Mouse (Mus musculus): ENCODE measurements at regions not wholly inside any gene's neighbourhood (a gene's known extent, or its start where the extent isn't known, plus 50 kb on each side); places are given as distances from the start of the nearest gene placed in this dataset.

DNA sequence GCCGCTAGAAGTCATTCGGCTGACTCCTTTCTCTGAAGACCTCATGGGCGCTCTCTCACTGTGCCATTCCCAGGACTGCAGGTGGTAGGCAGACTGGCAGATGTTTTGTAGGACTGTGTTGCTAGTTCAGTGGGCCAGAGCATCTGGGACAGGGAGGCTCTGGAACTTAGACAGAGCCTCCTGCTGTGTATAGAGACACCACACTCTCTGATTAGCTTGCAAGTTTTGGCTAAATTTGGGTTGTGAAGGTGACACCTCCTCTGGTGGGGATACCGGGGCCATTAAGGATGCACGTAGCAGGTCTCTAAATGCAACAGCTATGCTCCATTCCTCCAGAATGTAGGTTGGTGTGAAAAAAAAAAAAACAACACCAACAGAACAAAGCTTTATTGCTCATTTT lies 171.4 kb upstream of the Ppp2r3a start:
- 0 out of 2 replicates have a peak overlapping the region, but pooled peaks have one; percentile 10 for H3K4me2 ChIP-seq (replicated peaks)
- no peak overlapping the region for H3K4me3 ChIP-seq
- H3K36me3 ChIP-seq = no peaks in the 10 kb centered on the region
- 33% methylated on average over 5 of the region's 5 CpGs for WGBS
- H3K27ac ChIP-seq = no peak overlapping the region
- no peaks in the 10 kb centered on the region for H3K9me3 ChIP-seq
- no peak; the same call in 1 of the 2 replicates for ATAC-seq (ENCODE audit: low FRiP score, low read depth)
- H3K4me1 ChIP-seq = peaks cover 24% of the 10 kb centered on the region
- H3K9ac ChIP-seq = no peak overlapping the region
- no peaks in the 10 kb centered on the region for H3K27me3 ChIP-seq

- H3K27ac ChIP-seq = no peak overlapping the region
- H3K4me1 ChIP-seq = peaks cover 24% of the 10 kb centered on the region
- 24% methylated on average over 11 of the region's 11 CpGs for WGBS
- peak; percentile 89 for ATAC-seq (ENCODE audit: low FRiP score, low read depth)
- no peaks in the 10 kb centered on the region for H3K27me3 ChIP-seq
- H3K36me3 ChIP-seq = no peaks in the 10 kb centered on the region
- H3K4me2 ChIP-seq (replicated peaks) = peak overlapping the region; percentile 5; the same call in 1 of the 2 replicates
- H3K9me3 ChIP-seq = no peaks in the 10 kb centered on the region
- H3K4me3 ChIP-seq = no peak overlapping the region
- H3K9ac ChIP-seq = no peak overlapping the region
These were observed 170.4 kb upstream of the Ppp2r3a start for GRCm38 (mm10) chr9:101422006-101422405.

DNA sequence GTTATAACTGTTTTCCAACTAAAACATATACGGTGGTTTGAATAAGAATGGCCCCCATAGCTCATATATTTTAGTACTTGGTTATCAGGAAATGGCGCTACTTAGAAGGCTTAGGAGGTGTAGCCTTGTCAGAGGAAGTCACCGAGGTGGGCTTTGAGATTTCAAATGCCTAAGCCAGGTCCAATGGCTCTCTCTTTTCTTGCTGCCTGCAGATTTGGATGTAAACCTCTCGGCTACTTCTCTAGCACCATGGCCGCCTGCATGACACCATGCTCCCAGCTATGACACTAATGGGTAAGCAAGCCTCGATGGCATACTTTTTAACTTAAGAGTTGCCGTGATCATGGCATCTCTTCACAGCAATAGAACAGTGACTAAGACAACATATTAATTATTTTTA lies 169.5 kb upstream of the Ppp2r3a start:
- H3K4me2 ChIP-seq (replicated peaks) = no peak overlapping the region
- H3K4me3 ChIP-seq = no peak overlapping the region
- H3K27me3 ChIP-seq = no peaks in the 10 kb centered on the region
- no peaks in the 10 kb centered on the region for H3K9me3 ChIP-seq
- peaks cover 24% of the 10 kb centered on the region for H3K4me1 ChIP-seq
- no peaks in the 10 kb centered on the region for H3K36me3 ChIP-seq
- WGBS = 87% methylated on average over 7 of the region's 7 CpGs
- H3K9ac ChIP-seq = no peak overlapping the region
- ATAC-seq (ENCODE audit: low FRiP score, low read depth) = no peak
- no peak overlapping the region for H3K27ac ChIP-seq

DNA sequence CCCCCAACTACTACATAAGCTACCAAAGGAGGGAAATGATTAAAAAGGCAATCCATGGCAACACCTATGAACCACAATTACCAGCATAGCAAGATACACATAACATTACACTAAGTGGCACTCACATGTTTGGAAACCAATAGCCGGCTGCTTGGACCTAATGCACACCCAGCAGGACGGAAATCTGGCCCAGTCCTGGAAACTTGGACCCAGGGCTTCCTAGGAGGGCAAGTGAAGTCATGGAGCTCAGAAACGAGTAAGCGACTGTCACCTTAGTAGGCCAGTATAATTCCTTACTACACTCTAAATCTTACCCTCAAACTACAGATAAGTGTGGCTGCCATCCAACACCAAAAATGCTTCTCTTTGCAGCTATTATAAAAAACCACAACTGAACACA lies 168.6 kb upstream of the Ppp2r3a start:
- H3K36me3 ChIP-seq = no peaks in the 10 kb centered on the region
- no peaks in the 10 kb centered on the region for H3K9me3 ChIP-seq
- no peak overlapping the region for H3K4me2 ChIP-seq (replicated peaks)
- no peak overlapping the region for H3K27ac ChIP-seq
- WGBS = 81% methylated on average over 4 of the region's 4 CpGs
- no peak overlapping the region for H3K9ac ChIP-seq
- ATAC-seq (ENCODE audit: low FRiP score, low read depth) = no peak
- no peak overlapping the region for H3K4me3 ChIP-seq
- no peaks in the 10 kb centered on the region for H3K27me3 ChIP-seq
- H3K4me1 ChIP-seq = peaks cover 24% of the 10 kb centered on the region

GRCm38 (mm10) chr9:101417660-101418059 lies 166.1 kb upstream of the Ppp2r3a start:
- WGBS = 87% methylated on average over 2 of the region's 2 CpGs
- ATAC-seq (ENCODE audit: low FRiP score, low read depth) = no peak

GRCm38 (mm10) chr9:101416321-101416720 lies 164.7 kb upstream of the Ppp2r3a start:
- H3K4me2 ChIP-seq (replicated peaks) = no peak overlapping the region
- 95% methylated on average over 6 of the region's 6 CpGs for WGBS
- no peak overlapping the region for H3K9ac ChIP-seq
- no peaks in the 10 kb centered on the region for H3K9me3 ChIP-seq
- H3K36me3 ChIP-seq = no peaks in the 10 kb centered on the region
- no peak overlapping the region for H3K4me3 ChIP-seq
- no peak overlapping the region for H3K27ac ChIP-seq
- 0 out of 2 replicates have a peak, but pooled peaks cover 3% of the 10 kb centered on the region for H3K27me3 ChIP-seq
- no peak for ATAC-seq (ENCODE audit: low FRiP score, low read depth)
- H3K4me1 ChIP-seq = no peaks in the 10 kb centered on the region

More at GRCm38 (mm10) chr9:101417660-101418059, 166.1 kb upstream of the Ppp2r3a start:
- Histone ChIP-seq H3K4me3 (no peak overlapping the region), H3K9me3 (no peaks in the 10 kb centered on the region), H3K9ac (no peak overlapping the region), H3K27me3 (no peaks in the 10 kb centered on the region), H3K4me2 (replicated peaks) (no peak overlapping the region), H3K27ac (no peak overlapping the region), H3K4me1 (peaks cover 11% of the 10 kb centered on the region), H3K36me3 (no peaks in the 10 kb centered on the region)

GRCm38 (mm10) chr9:101413071-101413633 lies 161.6 kb upstream of the Ppp2r3a start:
- Histone ChIP-seq H3K9me3 (no peaks in the 10 kb centered on the region), H3K27ac (no peak overlapping the region), H3K36me3 (no peaks in the 10 kb centered on the region), H3K4me3 (no peak overlapping the region), H3K9ac (no peak overlapping the region), H3K4me2 (replicated peaks) (no peak overlapping the region), H3K4me1 (peaks cover 9% of the 10 kb centered on the region; the same call in 1 of the 2 replicates), H3K27me3 (0 out of 2 replicates have a peak, but pooled peaks cover 3% of the 10 kb centered on the region)
- 76% methylated on average over 3 of the region's 3 CpGs for WGBS
- no peak for ATAC-seq (ENCODE audit: low FRiP score, low read depth)

DNA sequence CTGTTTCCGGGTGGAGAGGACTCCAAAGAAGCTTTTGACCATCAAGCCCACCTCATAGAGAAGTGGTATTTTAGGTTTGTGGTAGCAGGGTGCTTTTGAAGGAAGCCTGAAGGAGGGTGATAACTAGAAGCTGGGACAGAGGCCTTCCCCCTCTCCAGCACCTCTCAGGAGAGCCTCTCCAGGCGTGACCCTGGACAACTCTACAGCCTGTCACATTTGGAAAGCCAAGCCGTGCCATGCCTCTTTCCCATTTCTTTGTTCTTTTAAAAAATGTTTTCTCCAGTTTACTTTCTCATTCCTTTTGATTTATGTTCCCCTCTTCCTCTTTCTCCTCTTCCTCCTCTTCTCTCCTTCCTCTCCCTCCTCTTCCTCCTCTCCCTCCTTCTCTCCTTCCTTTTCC lies 160.4 kb upstream of the Ppp2r3a start:
- no peak for ATAC-seq (ENCODE audit: low FRiP score, low read depth)
- WGBS = 86% methylated on average over 3 of the region's 3 CpGs
- no peaks in the 10 kb centered on the region for H3K36me3 ChIP-seq
- peaks cover 9% of the 10 kb centered on the region; the same call in 1 of the 2 replicates for H3K4me1 ChIP-seq
- peaks cover 7% of the 10 kb centered on the region; the same call in 1 of the 2 replicates for H3K27me3 ChIP-seq
- no peak overlapping the region for H3K4me3 ChIP-seq
- no peaks in the 10 kb centered on the region for H3K9me3 ChIP-seq
- no peak overlapping the region for H3K9ac ChIP-seq
- H3K4me2 ChIP-seq (replicated peaks) = no peak overlapping the region
- H3K27ac ChIP-seq = no peak overlapping the region

- Histone ChIP-seq H3K27ac (no peak overlapping the region), H3K9ac (no peak overlapping the region), H3K4me1 (peaks cover 9% of the 10 kb centered on the region; the same call in 1 of the 2 replicates), H3K4me2 (replicated peaks) (no peak overlapping the region), H3K36me3 (no peaks in the 10 kb centered on the region), H3K9me3 (no peaks in the 10 kb centered on the region), H3K27me3 (peaks cover 7% of the 10 kb centered on the region; the same call in 1 of the 2 replicates), H3K4me3 (no peak overlapping the region)
- 74% methylated on average over 5 of the region's 5 CpGs for WGBS
- ATAC-seq (ENCODE audit: low FRiP score, low read depth) = no peak
These were observed 159.9 kb upstream of the Ppp2r3a start for GRCm38 (mm10) chr9:101411532-101411880.

- no peak overlapping the region for H3K4me3 ChIP-seq
- peaks cover 9% of the 10 kb centered on the region; the same call in 1 of the 2 replicates for H3K4me1 ChIP-seq
- no peak overlapping the region for H3K27ac ChIP-seq
- peak; percentile 5; the same call in 1 of the 2 replicates for ATAC-seq (ENCODE audit: low FRiP score, low read depth)
- H3K4me2 ChIP-seq (replicated peaks) = no peak overlapping the region
- H3K9ac ChIP-seq = no peak overlapping the region
- H3K36me3 ChIP-seq = no peaks in the 10 kb centered on the region
- no peaks in the 10 kb centered on the region for H3K9me3 ChIP-seq
- 70% methylated on average over 21 of the region's 21 CpGs for WGBS
- H3K27me3 ChIP-seq = peaks cover 7% of the 10 kb centered on the region; the same call in 1 of the 2 replicates
These were observed 159.4 kb upstream of the Ppp2r3a start for GRCm38 (mm10) chr9:101410783-101411531.

- Histone ChIP-seq H3K27me3 (peaks cover 10% of the 10 kb centered on the region; the same call in 1 of the 2 replicates), H3K4me3 (no peak overlapping the region), H3K4me1 (peaks cover 9% of the 10 kb centered on the region; the same call in 1 of the 2 replicates), H3K9me3 (no peaks in the 10 kb centered on the region), H3K9ac (no peak overlapping the region), H3K4me2 (replicated peaks) (no peak overlapping the region), H3K27ac (no peak overlapping the region), H3K36me3 (no peaks in the 10 kb centered on the region)
- WGBS = 30% methylated on average over 3 of the region's 3 CpGs
- ATAC-seq (ENCODE audit: low FRiP score, low read depth) = peak; percentile 51; the same call in 1 of the 2 replicates
These were observed 158.8 kb upstream of the Ppp2r3a start for GRCm38 (mm10) chr9:101410348-101410747.

DNA sequence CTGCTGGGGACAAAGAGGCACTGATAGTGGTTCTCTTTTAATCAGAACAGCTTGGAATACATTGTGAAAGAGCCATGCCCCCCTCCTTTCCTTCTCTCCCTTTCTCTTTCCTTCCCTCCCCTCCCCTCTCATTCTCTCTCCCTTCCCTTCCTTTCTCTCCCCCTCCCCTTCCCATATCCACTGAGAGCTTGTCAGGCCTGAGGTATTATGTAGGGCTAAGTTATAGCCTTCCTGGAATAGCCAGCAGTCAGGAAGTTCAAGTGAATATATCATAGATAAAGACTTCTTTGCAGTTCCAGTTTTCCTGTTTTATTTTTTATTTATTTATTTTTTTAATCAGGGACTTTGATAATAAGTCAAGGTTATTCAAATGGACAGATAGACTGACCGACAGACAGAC lies 156.5 kb upstream of the Ppp2r3a start:
- Histone ChIP-seq H3K4me3 (no peak overlapping the region), H3K9me3 (no peaks in the 10 kb centered on the region), H3K27me3 (peaks cover 13% of the 10 kb centered on the region), H3K4me2 (replicated peaks) (no peak overlapping the region), H3K27ac (no peak overlapping the region), H3K9ac (no peak overlapping the region), H3K4me1 (peaks cover 17% of the 10 kb centered on the region), H3K36me3 (no peaks in the 10 kb centered on the region)
- 94% methylated on average over 1 of the region's 1 CpGs for WGBS
- no peak for ATAC-seq (ENCODE audit: low FRiP score, low read depth)
